Mouse (Mus musculus) liver, embryonic 11.5 days (tissue): ENCODE results near the gene Ptgr2. TPM values are rescaled to one million over a fixed set of nuclear protein-coding genes. Genes with fewer than 3 reads are reported as not detected.

Experiments
- ATAC-seq: fragments of 200-750 bp; cut with Nextera tagmentation; replicated peaks from 2 replicates; pipeline ENCODE4 v1.8.0; 2017; ENCODE audit warnings: moderate number of reproducible peaks, mild to moderate bottlenecking, moderate TSS enrichment, moderate library complexity; ENCODE audit not compliant: low FRiP score
- DNase-seq: peaks from one replicate; pipeline ENCODE4 v3.0.0-alpha.2; 2017; ENCODE audit warnings: low spot score
- H3K27ac ChIP-seq: fragments of 300-500 bp; sonication (generic); 2 replicates; pipeline ENCODE4 v1.5.1; 2014; ENCODE audit warnings: mild to moderate bottlenecking, low read depth, low read length, control low read depth
- H3K27me3 ChIP-seq: fragments of 300-500 bp; sonication (generic); replicated peaks from 2 replicates; pipeline ENCODE4 v1.6.1; 2014; ENCODE audit warnings: low read length, mixed read lengths; ENCODE audit not compliant: control insufficient read depth, insufficient read depth
- H3K36me3 ChIP-seq: fragments of 300-500 bp; sonication (generic); 2 replicates; pipeline ENCODE4 v1.6.1; 2014; ENCODE audit warnings: mild to moderate bottlenecking, low read length, moderate library complexity, mixed read lengths; ENCODE audit not compliant: control insufficient read depth, insufficient read depth
- H3K4me1 ChIP-seq: fragments of 300-500 bp; sonication (generic); replicated peaks from 2 replicates; pipeline ENCODE4 v1.6.1; 2014; ENCODE audit warnings: low read length, mixed read lengths; ENCODE audit not compliant: control insufficient read depth, insufficient read depth
- H3K4me2 ChIP-seq: fragments of 300-500 bp; sonication (generic); 2 replicates; pipeline ENCODE4 v1.6.1; 2014; ENCODE audit warnings: mild to moderate bottlenecking, control low read depth, moderate library complexity
- H3K4me3 ChIP-seq: fragments of 300-500 bp; sonication (generic); 2 replicates; pipeline ENCODE4 v1.5.1; 2014; ENCODE audit warnings: low read depth, low read length, control low read depth
- H3K9ac ChIP-seq: fragments of 300-500 bp; sonication (generic); 2 replicates; pipeline ENCODE4 v1.6.1; 2014; ENCODE audit warnings: low read depth, low read length, control low read depth
- H3K9me3 ChIP-seq: fragments of 300-500 bp; sonication (generic); 2 replicates; pipeline ENCODE4 v1.6.1; 2016; ENCODE audit warnings: low read length, inconsistent platforms, mixed read lengths; ENCODE audit not compliant: control insufficient read depth
- whole genome bisulfite sequencing: fragments of 180-500 bp; shearing (Covaris S2); extraction: QIAGEN DNeasy Blood & Tissue Kit; methylation state at CpG from one replicate; pipeline ENCODE4 v1.1.7; 2014; 5-methylcytosine and 5-hydroxymethylcytosine counted together
- polyA plus RNA-seq: library from polyadenylated mRNA; unstranded; fragments of >200 nt; fragmentation: Nextera tagmentation; extraction: Ambion mirVana; gene quantifications from 2 replicates; pipeline ENCODE4 v1.2.1, GENCODE M21; 2014

Gene Ptgr2
- polyA plus RNA-seq, 1 experiment from 2014 or later: 39.5 TPM

DNA sequence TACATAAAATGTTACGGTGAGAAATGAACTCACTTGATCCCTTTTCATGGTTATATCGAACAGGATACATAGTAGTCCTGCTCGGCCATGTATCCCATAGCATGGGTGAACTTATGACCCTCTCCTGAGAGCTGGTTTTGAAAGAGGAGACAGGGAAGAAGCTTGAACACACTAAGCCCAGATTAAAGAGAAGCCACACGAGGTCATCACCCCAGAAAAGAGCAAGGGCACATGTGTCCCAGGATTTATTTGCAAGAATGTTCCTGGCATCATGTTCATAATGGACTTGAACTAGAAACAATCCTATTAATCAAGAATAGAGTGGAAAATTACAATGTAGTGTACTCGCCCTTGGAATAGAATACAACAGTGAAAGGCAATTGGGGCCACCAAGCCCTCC lies 30.1 kb upstream of the Ptgr2 start:
- WGBS: 71% methylated on average over 5 of the region's 5 CpGs
- Histone ChIP-seq H3K9me3 (no peaks in the 10 kb centered on the region), H3K4me1 (no peaks in the 10 kb centered on the region), H3K4me2 (no peak overlapping the region), H3K9ac (no peak overlapping the region), H3K4me3 (no peak overlapping the region), H3K36me3 (no peaks in the 10 kb centered on the region), H3K27ac (no peak overlapping the region), H3K27me3 (no peaks in the 10 kb centered on the region)
- ATAC-seq (no peak), DNase-seq (no peak)

DNA sequence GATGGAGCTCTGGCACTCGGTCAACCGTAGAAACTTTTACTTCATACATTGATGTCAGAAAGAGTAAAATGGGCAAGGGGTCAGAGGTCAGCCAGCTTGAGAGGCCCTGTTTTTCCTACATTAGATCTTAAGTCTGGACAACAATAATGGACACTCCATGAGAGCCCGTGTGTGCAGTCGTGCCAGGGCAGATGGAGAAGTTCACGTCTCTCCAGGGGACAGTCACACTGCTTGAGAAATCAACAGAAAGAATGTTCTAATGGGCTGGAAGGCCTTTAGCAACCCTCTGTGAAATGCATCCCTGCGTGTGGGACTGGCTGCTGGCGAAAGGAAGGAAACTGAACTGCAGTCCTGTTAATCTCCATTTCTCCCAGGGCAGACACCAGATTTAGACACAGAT lies 24.7 kb upstream of the Ptgr2 start:
- 75% methylated on average over 7 of the region's 7 CpGs for WGBS
- no peak overlapping the region for H3K27ac ChIP-seq
- no peak for DNase-seq
- no peaks in the 10 kb centered on the region for H3K9me3 ChIP-seq
- H3K4me2 ChIP-seq: no peak overlapping the region
- no peaks in the 10 kb centered on the region for H3K4me1 ChIP-seq
- no peaks in the 10 kb centered on the region for H3K27me3 ChIP-seq
- no peak overlapping the region for H3K4me3 ChIP-seq
- ATAC-seq: no peak
- H3K9ac ChIP-seq: no peak overlapping the region
- H3K36me3 ChIP-seq: no peaks in the 10 kb centered on the region

DNA sequence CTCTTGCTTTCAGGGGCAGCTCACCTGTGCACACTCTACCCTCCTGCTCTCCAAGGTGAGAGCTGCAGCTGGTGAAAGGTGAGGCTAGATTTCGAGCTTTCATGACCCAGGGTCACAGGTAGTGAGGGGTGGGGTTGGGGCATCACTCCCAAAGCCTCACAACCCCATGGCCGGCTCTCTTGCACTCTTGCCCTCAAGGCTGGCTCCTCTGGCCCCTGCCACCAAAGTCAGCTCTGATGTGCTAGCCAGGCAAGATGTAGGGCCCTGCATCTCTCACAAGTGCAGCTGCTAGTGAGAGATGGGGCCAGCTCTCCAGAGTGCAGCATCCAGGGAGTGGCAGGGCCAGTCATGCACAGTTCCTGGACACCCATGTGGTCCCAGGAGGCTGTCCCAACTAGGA lies 17.8 kb upstream of the Ptgr2 start:
- Histone ChIP-seq H3K4me1 (no peaks in the 10 kb centered on the region), H3K9me3 (no peaks in the 10 kb centered on the region), H3K4me2 (no peak overlapping the region), H3K27ac (no peak overlapping the region), H3K36me3 (no peaks in the 10 kb centered on the region), H3K4me3 (no peak overlapping the region), H3K27me3 (no peaks in the 10 kb centered on the region), H3K9ac (no peak overlapping the region)
- 51% methylated on average over 2 of the region's 2 CpGs for WGBS
- DNase-seq: no peak
- no peak for ATAC-seq

DNA sequence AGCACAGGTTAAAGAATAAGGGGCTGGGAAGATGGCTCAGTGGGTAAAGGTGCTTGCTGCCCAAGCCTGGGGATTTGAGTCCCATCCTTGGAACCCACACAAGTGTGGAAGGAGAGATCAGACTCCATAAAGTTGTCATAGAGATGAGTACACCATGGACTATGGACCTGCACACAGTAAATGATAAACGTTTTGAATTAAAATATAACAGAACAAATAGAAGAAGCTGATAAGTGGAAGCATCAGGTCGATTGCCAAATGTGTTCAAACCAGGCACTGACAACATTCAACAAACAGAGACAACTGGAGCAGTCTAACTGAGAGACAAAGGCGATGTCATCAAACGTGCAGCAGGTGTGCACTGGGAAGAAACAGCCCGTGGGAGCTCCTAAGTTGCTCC lies 11.7 kb upstream of the Ptgr2 start:
- no peaks in the 10 kb centered on the region for H3K36me3 ChIP-seq
- ATAC-seq (no peak), DNase-seq (no peak)
- no peaks in the 10 kb centered on the region for H3K9me3 ChIP-seq
- H3K27ac ChIP-seq: no peak overlapping the region
- H3K27me3 ChIP-seq: no peaks in the 10 kb centered on the region
- 73% methylated on average over 5 of the region's 5 CpGs for WGBS
- no peaks in the 10 kb centered on the region for H3K4me1 ChIP-seq
- no peak overlapping the region for H3K4me3 ChIP-seq
- H3K4me2 ChIP-seq: no peak overlapping the region
- no peak overlapping the region for H3K9ac ChIP-seq

DNA sequence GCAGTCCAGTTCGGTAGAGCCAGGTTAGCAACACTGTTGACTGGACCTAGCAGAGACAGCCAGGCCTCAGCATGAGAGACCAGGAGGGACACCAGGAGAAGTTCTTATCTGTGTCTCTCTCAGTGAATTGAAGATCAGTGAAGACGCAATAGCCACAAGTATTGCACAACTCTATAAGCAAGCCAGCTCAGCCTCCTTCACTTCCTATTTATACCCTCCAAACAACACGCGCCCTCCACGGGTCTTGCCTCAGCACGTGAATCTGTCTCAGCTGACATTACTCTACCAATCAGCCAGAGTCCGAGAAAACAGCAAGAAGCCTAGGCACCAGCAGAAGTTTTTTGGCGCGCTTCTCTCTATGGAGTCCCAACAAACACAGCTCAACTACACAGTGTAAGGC lies 9.7 kb upstream of the Ptgr2 start:
- no peaks in the 10 kb centered on the region for H3K27me3 ChIP-seq
- H3K9ac ChIP-seq: no peak overlapping the region
- WGBS: 63% methylated on average over 9 of the region's 9 CpGs
- H3K36me3 ChIP-seq: no peaks in the 10 kb centered on the region
- H3K27ac ChIP-seq: no peak overlapping the region
- DNase-seq (no peak), ATAC-seq (no peak)
- H3K9me3 ChIP-seq: no peaks in the 10 kb centered on the region
- H3K4me3 ChIP-seq: no peak overlapping the region
- H3K4me2 ChIP-seq: no peak overlapping the region
- no peaks in the 10 kb centered on the region for H3K4me1 ChIP-seq

DNA sequence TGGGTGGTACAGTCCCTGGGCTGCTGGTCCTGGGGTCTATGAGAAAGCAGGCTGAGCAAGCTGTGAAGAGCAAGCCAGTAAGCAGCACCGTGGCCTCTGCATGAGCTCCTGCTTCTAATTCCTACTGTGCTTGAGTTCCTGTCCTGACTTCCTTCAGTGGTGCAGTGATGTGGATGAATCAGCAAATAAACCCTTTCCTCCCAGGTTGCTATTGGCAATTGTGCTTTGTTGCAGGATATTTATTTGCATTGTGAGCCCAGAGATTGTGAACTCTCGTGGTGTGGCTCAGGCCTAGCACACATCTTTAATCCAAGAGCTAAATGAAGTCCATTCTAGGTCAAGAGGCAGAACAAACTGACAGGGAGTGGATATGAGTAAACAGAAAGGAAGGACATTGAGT lies 8.7 kb upstream of the Ptgr2 start:
- H3K9me3 ChIP-seq: no peaks in the 10 kb centered on the region
- H3K4me1 ChIP-seq: no peaks in the 10 kb centered on the region
- no peaks in the 10 kb centered on the region for H3K27me3 ChIP-seq
- no peak overlapping the region for H3K4me3 ChIP-seq
- WGBS: 54% methylated on average over 2 of the region's 2 CpGs
- H3K36me3 ChIP-seq: no peaks in the 10 kb centered on the region
- DNase-seq: no peak
- H3K27ac ChIP-seq: no peak overlapping the region
- ATAC-seq: no peak
- H3K9ac ChIP-seq: no peak overlapping the region
- H3K4me2 ChIP-seq: no peak overlapping the region

DNA sequence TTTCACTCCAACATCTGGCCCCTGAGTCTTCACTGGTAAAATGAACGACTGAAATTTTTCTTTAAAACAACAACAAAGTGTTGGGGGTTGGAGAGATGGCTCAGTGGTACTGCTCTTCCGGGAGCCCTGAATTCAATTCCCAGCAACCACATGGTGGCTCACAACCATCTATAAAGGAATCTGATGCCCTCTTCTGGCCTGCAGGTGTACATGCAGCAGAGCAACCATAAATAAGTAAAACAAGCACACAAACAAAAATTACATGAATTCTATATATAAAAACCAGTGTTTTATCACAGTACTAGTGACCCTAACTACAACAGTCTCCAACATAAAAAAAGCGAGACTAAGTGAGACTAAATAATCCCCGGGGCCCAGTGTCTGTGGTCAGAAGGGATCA lies 8.2 kb upstream of the Ptgr2 start:
- Histone ChIP-seq H3K9ac (no peak overlapping the region), H3K9me3 (no peaks in the 10 kb centered on the region), H3K4me1 (no peaks in the 10 kb centered on the region), H3K27me3 (no peaks in the 10 kb centered on the region), H3K4me2 (no peak overlapping the region), H3K27ac (no peak overlapping the region), H3K36me3 (no peaks in the 10 kb centered on the region), H3K4me3 (no peak overlapping the region)
- no peak for ATAC-seq
- WGBS: 81% methylated on average over 4 of the region's 4 CpGs
- DNase-seq: no peak

DNA sequence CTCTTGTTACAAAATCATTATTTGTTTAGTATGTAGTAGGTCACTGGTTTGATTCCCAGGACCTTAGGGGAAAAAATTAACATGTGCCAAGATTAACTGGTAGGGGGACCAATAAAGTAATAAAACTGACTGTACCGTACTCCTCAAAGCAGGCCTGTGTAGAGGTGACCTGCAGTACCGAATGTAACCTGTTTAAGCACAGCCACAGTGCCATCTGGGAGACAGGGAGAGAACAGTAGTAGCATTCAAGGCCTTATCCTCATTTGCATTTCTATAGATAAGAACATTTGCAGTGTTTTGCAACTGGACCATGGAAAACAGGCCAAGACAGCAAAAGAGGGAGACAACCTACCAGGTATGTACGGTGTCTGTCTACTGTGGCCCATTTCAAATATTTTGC lies 7.2 kb upstream of the Ptgr2 start:
- no peak overlapping the region for H3K4me3 ChIP-seq
- H3K27me3 ChIP-seq: no peaks in the 10 kb centered on the region
- no peak overlapping the region for H3K4me2 ChIP-seq
- ATAC-seq (no peak), DNase-seq (no peak)
- no peaks in the 10 kb centered on the region for H3K4me1 ChIP-seq
- WGBS: 85% methylated on average over 3 of the region's 3 CpGs
- H3K9ac ChIP-seq: no peak overlapping the region
- H3K9me3 ChIP-seq: no peaks in the 10 kb centered on the region
- H3K36me3 ChIP-seq: no peaks in the 10 kb centered on the region
- H3K27ac ChIP-seq: no peak overlapping the region

DNA sequence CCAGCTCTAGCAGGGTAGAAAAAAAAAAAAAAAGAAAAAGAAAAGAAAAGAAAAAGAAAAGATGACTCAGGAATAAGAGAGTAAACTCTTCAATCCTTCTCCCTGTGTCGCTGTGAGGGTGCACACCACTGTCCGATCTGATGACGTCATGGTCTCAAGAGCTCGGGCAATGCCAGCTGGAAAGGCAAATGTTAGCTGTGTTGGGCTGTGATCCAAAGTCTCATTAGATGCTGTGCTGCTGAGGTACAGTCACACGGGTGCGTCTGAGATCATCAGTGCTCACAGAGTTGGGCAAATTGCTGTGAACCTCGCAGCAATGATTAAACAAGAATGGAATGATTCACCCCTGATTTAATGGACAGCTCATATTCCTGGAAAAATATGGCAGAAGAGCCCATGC lies 6.1 kb upstream of the Ptgr2 start:
- Histone ChIP-seq H3K4me3 (no peak overlapping the region), H3K36me3 (no peaks in the 10 kb centered on the region), H3K9ac (no peak overlapping the region), H3K9me3 (no peaks in the 10 kb centered on the region), H3K4me1 (no peaks in the 10 kb centered on the region), H3K27me3 (no peaks in the 10 kb centered on the region), H3K27ac (no peak overlapping the region), H3K4me2 (no peak overlapping the region)
- 79% methylated on average over 7 of the region's 7 CpGs for WGBS
- ATAC-seq (no peak), DNase-seq (no peak)
